Mouse (Mus musculus): ENCODE measurements around the gene Slc1a1.

DNA sequence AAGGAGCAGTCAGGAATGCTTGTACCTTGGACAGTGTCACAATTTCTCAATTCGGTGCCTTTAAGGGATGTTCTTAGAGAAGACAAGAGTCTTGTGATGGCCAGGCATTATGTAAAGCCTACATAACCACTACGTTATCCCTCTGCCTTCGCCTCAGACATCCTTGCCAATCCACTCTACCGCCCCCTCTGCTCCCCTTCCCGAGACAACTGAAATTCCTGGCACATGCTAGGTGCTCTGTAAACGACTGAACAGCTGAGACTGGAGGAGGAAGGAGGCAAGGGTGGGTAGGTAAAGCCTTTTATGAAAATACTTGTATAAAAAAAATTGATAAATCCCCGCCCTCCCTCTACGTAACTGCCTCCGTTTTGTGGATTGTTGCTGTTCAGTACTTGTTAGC is 73.8 kb downstream of the Slc1a1 start:
- TF ChIP-seq GATA1 (IDR thresholded peaks at IDR 0.05; ENCODE audit: borderline replicate concordance, low read length) = no peak
- TF ChIP-seq FLI1 (IDR thresholded peaks at IDR 0.05; ENCODE audit: low read length) = no peak

Data from megakaryocyte, embryonic 14.5 days (primary cell).